Mouse (Mus musculus): ENCODE data around the gene Ankrd26. TPM values are rescaled to one million over a fixed set of nuclear protein-coding genes. Genes with fewer than 3 reads are reported as not detected.

The Ankrd26 gene
- polyA plus RNA-seq, 1 experiment from 2014 or later, result 16.4 TPM

DNA sequence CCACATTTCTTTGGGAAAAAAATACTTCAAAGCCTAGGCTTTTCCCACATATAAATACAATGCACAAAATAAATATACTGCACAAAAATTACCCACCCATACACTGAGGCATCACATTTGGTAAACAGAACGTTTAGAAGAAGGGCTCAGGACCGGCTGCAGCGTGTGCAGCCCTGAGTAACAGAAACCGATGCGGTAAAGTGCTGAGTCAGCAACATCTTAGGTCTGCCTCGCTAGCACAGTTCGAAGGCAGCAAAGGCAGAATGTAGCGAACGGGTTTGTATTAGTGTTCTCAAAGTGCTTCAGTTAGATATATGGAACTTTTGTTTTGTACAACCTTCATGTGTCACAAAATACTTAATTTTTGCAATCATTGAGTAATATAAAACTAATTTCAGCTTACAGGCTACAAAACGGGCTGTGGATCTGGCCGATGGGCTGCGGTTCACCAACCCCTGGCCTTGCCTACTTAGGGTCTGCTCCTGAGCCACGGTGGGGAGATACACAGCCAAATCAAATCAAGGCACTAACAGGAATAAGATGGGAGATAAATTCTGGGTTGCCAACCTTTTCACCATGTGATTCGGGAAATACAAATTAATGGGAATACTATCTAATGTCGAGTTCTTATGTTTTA lies 99.8 kb downstream of the Ankrd26 start:
- Histone ChIP-seq H3K27me3 (no peaks in the 10 kb centered on the region), H3K4me2 (replicated peaks) (no peak overlapping the region), H3K4me3 (no peak overlapping the region), H3K27ac (no peak overlapping the region), H3K36me3 (peaks cover 57% of the 10 kb centered on the region), H3K4me1 (no peaks in the 10 kb centered on the region), H3K9me3 (no peaks in the 10 kb centered on the region), H3K9ac (no peak overlapping the region)
- 84% methylated on average over 15 of the region's 15 CpGs for WGBS
- ATAC-seq (ENCODE audit: low FRiP score, low read depth), result no peak

DNA sequence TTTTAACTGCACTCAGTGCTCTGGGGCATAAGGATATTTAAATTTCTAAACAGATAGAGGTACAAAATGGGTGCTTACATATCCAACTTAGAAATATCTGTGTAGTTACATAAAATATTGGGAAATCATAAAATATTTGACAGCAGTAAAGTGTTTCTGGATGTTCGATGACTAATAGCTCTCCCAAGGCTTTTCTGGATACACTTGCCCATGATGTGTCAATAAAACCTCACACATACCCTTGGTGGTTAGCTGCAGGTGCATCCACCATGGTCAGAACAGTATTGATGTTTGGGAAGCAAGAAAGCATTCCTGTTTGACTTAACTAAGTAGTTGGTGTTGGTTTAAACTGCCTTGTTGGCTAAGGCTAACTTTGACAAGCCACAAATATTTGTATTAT lies 104.3 kb downstream of the Ankrd26 start:
- H3K27me3 ChIP-seq, result no peaks in the 10 kb centered on the region
- no peak overlapping the region for H3K27ac ChIP-seq
- H3K4me1 ChIP-seq, result peaks cover 16% of the 10 kb centered on the region
- H3K4me2 ChIP-seq (replicated peaks), result no peak overlapping the region
- ATAC-seq (ENCODE audit: low FRiP score, low read depth), result no peak
- no peaks in the 10 kb centered on the region for H3K9me3 ChIP-seq
- no peak overlapping the region for H3K9ac ChIP-seq
- 91% methylated on average over 1 of the region's 1 CpGs for WGBS
- peaks cover 24% of the 10 kb centered on the region for H3K36me3 ChIP-seq
- no peak overlapping the region for H3K4me3 ChIP-seq

DNA sequence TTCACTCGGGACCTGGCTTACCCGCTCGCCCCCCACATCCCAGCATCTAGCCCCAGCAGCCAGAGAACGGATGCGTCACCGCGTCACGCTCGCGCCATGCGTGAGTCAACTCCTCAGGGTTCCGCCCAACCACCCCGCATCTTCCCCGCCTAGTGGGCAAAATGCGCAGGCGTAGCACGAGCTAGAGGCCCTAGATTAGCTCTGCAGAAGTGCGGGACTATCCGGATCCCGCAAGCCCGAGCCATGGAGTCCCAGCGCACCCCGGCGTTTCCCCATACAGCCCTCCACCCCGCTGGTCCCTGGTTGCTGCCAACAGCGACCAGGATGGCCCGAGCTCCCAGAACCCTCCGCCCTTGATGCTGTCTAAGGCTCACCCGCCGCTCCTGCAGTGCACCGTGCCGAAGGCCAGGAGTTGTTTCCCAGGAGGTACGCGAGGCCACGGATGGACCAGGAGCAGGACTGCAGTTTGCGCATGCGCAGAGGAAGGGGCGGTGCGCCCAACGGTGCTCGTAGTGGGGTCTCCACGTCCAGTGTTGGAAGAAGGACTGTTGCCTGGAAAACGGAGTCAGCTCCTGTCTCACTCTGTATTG lies 106.9 kb downstream of the Ankrd26 start, which contains the start of gene Zfp248:
TSS of gene Zfp248 (minus strand) at position 487 of the 590 bp plus-strand sequence.
- peak; percentile 97 for ATAC-seq (ENCODE audit: low FRiP score, low read depth)
- under 1% methylated on average over 43 of the region's 43 CpGs for WGBS
- peaks cover 21% of the 10 kb centered on the region for H3K36me3 ChIP-seq

DNA sequence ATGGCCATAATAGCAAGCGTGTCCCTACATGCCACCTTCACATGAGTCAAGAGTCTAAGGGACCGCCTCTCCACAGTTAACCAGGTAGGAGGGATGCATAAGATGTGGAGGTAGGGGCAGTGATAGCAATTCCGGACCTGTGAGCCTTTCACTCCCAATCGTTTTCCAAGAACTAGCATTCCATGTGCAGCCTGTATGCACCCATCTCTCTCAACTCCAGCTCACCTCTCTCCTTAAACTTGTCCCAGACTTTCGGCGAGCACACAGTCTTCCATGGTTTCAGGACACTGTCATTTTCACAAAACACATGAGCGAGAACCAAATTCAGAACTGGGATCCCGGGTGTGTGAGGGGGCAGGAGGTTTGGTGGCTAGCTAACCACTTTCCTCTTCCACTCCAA lies 107.6 kb downstream of the Ankrd26 start:
- Histone ChIP-seq H3K27ac (peak overlapping the region; percentile 95; the same call in 1 of the 2 replicates), H3K27me3 (no peaks in the 10 kb centered on the region), H3K4me3 (peak overlapping the region; percentile 76), H3K9me3 (no peaks in the 10 kb centered on the region), H3K36me3 (peaks cover 20% of the 10 kb centered on the region), H3K9ac (peak overlapping the region; percentile 93), H3K4me1 (peaks cover 16% of the 10 kb centered on the region), H3K4me2 (replicated peaks) (peak overlapping the region; percentile 73)
- no peak for ATAC-seq (ENCODE audit: low FRiP score, low read depth)
- 37% methylated on average over 8 of the region's 8 CpGs for WGBS

More for the DNA sequence above, 106.9 kb downstream of the Ankrd26 start, which contains the start of gene Zfp248:
- H3K4me3 ChIP-seq, result peak within 1 kb of the TSS; percentile 76
- H3K27ac ChIP-seq, result peak within 1 kb of the TSS; percentile 95
- H3K4me1 ChIP-seq, result peaks cover 16% of the 10 kb centered on the region
- H3K4me2 ChIP-seq (replicated peaks), result peak within 1 kb of the TSS; percentile 73
- no peaks in the 10 kb centered on the region for H3K9me3 ChIP-seq
- peak within 1 kb of the TSS; percentile 93 for H3K9ac ChIP-seq
- H3K27me3 ChIP-seq, result no peaks in the 10 kb centered on the region

Other genes starting within 250 kb of the Ankrd26 start
- 37.4 and 42.4 TPM in 2 replicates for gene Bms1, start 142.8 kb downstream of the Ankrd26 start, polyA plus RNA-seq (2015; fragmentation: Nextera tagmentation; extraction: Ambion mirVana)
- gene Zfp248, start 106.7 kb downstream of the Ankrd26 start, polyA plus RNA-seq (2015; fragmentation: Nextera tagmentation; extraction: Ambion mirVana), result 12.8 and 14.7 TPM in 2 replicates
- gene Zfp9, start 82.9 kb downstream of the Ankrd26 start, polyA plus RNA-seq (2015; fragmentation: Nextera tagmentation; extraction: Ambion mirVana), result 17.8 and 19.1 TPM in 2 replicates